Mouse (Mus musculus): ENCODE results near the gene Cyb5r3. TPM values are rescaled to one million over a fixed set of nuclear protein-coding genes. Genes with fewer than 3 reads are reported as not detected.

Gene Cyb5r3
- total RNA-seq (2021) = 10 to 100 TPM; 75.6 to 87.2 TPM
- polyA plus RNA-seq (2012; rRNA removed) = 97.7 and 103 TPM in 2 replicates
- long read RNA-seq, transcript Cyb5r3-203 (9 exons, 1,982 nt) = minor isoform, 11 of 138 reads
- long read RNA-seq, transcript Cyb5r3-201 (9 exons, 2,422 nt) = major isoform, 117 of 138 reads
- long read RNA-seq, partial matches to known transcripts = 2 of 138 reads
- long read RNA-seq, other reads (novel, unspliced or antisense) = 8 of 138 reads

GRCm38 (mm10) chr15:83172492-83173429, at the start of gene Cyb5r3:
Gene Cyb5r3 (minus strand): TSS chr15:83172592.
- Histone ChIP-seq H3K36me3 (ENCODE audit: control insufficient read depth, insufficient read depth, low read length) (no peaks in the 10 kb centered on the region), H3K79me2 (replicated peaks; ENCODE audit: control insufficient read depth, insufficient read depth, low read length) (no peaks in the 10 kb centered on the region), H3K27me3 (ENCODE audit: control insufficient read depth, insufficient read depth, low read length) (no peaks in the 10 kb centered on the region), H3K9ac (ENCODE audit: low read depth, low read length) (peak within 1 kb of the TSS; percentile 77), H3K27ac (peak within 1 kb of the TSS; percentile 96), H3K4me1 (ENCODE audit: control insufficient read depth, insufficient read depth, low read length) (peaks cover 14% of the 10 kb centered on the region), H3K4me3 (peak within 1 kb of the TSS; percentile 92)
- intact Hi-C loops (cut with DNase I) = loop anchor here (1.0 to 5.0 kb wide), 2 partner anchors 23 to 35 kb away; partner anchors contain the start of gene Poldip3
- WGBS = 31% methylated on average over 28 of the region's 28 CpGs
- no peak for TF ChIP-seq CTCF (IDR thresholded peaks at IDR 0.05)
- TF ChIP-seq EP300 (IDR thresholded peaks at IDR 0.05; ENCODE audit: insufficient read depth, low read depth, low read length) = no peak
- TF ChIP-seq POLR2A (IDR thresholded peaks at IDR 0.05; ENCODE audit: insufficient read depth, low read depth, low read length) = no peak
- peak in 1 of 2 experiments; percentile 2 for DNase-seq

DNA sequence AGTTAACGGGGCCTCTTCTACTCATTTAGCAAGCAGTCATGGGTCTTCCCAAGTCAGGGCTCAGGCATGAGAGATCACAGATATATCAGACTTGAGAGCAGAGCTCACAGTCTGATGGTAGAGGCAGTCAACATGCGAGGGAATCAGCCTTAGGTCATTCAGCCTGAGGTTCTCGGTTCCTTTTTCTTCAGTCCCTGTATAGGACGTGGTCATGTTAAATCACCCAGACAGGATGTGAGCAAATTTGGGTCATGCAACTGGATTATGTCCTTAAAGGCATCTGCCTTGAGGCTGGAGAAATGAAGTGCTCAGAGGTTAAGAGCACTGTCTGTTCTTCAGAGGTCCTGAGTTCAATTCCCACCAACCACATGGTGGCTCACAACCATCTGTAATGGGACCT, 49.3 kb upstream of the Cyb5r3 start:
- peak overlapping the region; percentile 40 for H3K27ac ChIP-seq
- no peaks in the 10 kb centered on the region for H3K27me3 ChIP-seq (ENCODE audit: control insufficient read depth, insufficient read depth, low read length)
- no peak overlapping the region for H3K9ac ChIP-seq (ENCODE audit: low read depth, low read length)
- no peak overlapping the region for H3K4me3 ChIP-seq
- TF ChIP-seq EP300 (IDR thresholded peaks at IDR 0.05; ENCODE audit: insufficient read depth, low read depth, low read length) (no peak), POLR2A (IDR thresholded peaks at IDR 0.05; ENCODE audit: insufficient read depth, low read depth, low read length) (no peak), CTCF (IDR thresholded peaks at IDR 0.05) (no peak)
- DNase-seq = peak in 1 of 2 experiments; percentile 21
- H3K36me3 ChIP-seq (ENCODE audit: control insufficient read depth, insufficient read depth, low read length) = peaks cover 2% of the 10 kb centered on the region; the same call in 1 of the 2 replicates
- 69% methylated on average over 4 of the region's 4 CpGs for WGBS
- peaks cover 22% of the 10 kb centered on the region for H3K4me1 ChIP-seq (ENCODE audit: control insufficient read depth, insufficient read depth, low read length)
- intact Hi-C loops (cut with DNase I) = no loop called here
- no peaks in the 10 kb centered on the region for H3K79me2 ChIP-seq (replicated peaks; ENCODE audit: control insufficient read depth, insufficient read depth, low read length)

- no peaks in the 10 kb centered on the region for H3K79me2 ChIP-seq (replicated peaks; ENCODE audit: control insufficient read depth, insufficient read depth, low read length)
- 54% methylated on average over 9 of the region's 9 CpGs for WGBS
- H3K27me3 ChIP-seq (ENCODE audit: control insufficient read depth, insufficient read depth, low read length) = no peaks in the 10 kb centered on the region
- peak in 1 of 2 experiments; percentile 31 for DNase-seq
- TF ChIP-seq POLR2A (IDR thresholded peaks at IDR 0.05; ENCODE audit: insufficient read depth, low read depth, low read length) (no peak), EP300 (IDR thresholded peaks at IDR 0.05; ENCODE audit: insufficient read depth, low read depth, low read length) (no peak), CTCF (IDR thresholded peaks at IDR 0.05) (no peak)
- no peak overlapping the region for H3K4me3 ChIP-seq
- intact Hi-C loops (cut with DNase I) = no loop called here
- H3K4me1 ChIP-seq (ENCODE audit: control insufficient read depth, insufficient read depth, low read length) = peaks cover 22% of the 10 kb centered on the region
- no peak overlapping the region for H3K9ac ChIP-seq (ENCODE audit: low read depth, low read length)
- peak overlapping the region; percentile 40 for H3K27ac ChIP-seq
- H3K36me3 ChIP-seq (ENCODE audit: control insufficient read depth, insufficient read depth, low read length) = peaks cover 2% of the 10 kb centered on the region; the same call in 1 of the 2 replicates
These were observed 48.1 kb upstream of the Cyb5r3 start for GRCm38 (mm10) chr15:83220368-83221013.

DNA sequence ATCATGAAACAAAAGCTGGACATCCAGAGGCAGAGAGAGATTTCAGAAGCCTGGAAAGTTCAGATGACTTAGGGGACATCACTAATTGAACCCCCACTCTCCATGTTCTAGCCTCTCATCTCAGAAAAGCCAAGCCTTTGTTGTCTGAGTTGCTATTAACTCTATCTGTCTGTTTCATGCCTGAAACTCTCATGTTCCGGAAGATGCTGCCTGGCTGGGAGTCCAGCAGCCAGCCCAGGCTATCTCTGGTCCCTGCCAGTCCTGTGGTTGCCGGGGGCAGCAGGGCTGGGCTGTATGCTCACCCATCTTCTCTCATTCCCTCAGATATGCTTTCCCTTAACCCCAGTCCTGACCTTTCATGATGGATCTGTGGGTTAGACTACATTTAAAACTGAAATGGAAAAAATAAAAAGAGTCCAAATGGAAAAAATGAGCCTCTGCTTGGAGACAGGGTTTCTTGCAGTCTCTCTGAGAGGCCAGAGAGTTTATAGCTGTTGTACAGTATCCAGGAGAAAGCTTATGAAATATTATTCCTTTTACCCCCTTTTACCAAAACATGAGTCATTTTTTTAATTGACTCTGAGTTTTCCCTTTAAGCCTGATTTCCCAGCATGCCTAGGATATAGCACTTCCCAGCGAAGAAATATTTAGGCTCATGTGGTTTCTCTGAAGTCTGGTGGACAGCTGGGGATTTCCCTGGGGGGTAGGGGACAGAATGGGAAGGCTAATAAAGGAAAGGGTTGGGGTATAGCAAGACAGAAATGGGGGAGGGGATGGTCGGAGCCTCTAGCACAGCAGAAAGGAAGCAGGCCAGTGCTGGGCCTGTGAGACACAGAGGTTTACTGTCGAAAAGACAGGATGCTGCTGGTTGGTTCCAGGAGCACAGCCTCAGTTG, 43.2 kb upstream of the Cyb5r3 start:
- Histone ChIP-seq H3K36me3 (ENCODE audit: control insufficient read depth, insufficient read depth, low read length) (no peaks in the 10 kb centered on the region), H3K27ac (peak overlapping the region; percentile 62), H3K4me1 (ENCODE audit: control insufficient read depth, insufficient read depth, low read length) (peaks cover under 1% of the 10 kb centered on the region), H3K4me3 (no peak overlapping the region), H3K79me2 (replicated peaks; ENCODE audit: control insufficient read depth, insufficient read depth, low read length) (no peaks in the 10 kb centered on the region), H3K27me3 (ENCODE audit: control insufficient read depth, insufficient read depth, low read length) (no peaks in the 10 kb centered on the region), H3K9ac (ENCODE audit: low read depth, low read length) (no peak overlapping the region)
- 42% methylated on average over 5 of the region's 5 CpGs for WGBS
- DNase-seq = peak in 1 of 2 experiments; percentile 30
- no peak for TF ChIP-seq CTCF (IDR thresholded peaks at IDR 0.05)
- TF ChIP-seq POLR2A (IDR thresholded peaks at IDR 0.05; ENCODE audit: insufficient read depth, low read depth, low read length) = no peak
- no peak for TF ChIP-seq EP300 (IDR thresholded peaks at IDR 0.05; ENCODE audit: insufficient read depth, low read depth, low read length)
- intact Hi-C loops (cut with DNase I) = no loop called here

- intact Hi-C loops (cut with DNase I) = loop anchor here (1.0 to 5.0 kb wide), 5 partner anchors 42 to 308 kb away; partner anchors contain the start of gene A4galt
- DNase-seq = peak; percentile 67 to 78
- Histone ChIP-seq H3K36me3 (ENCODE audit: control insufficient read depth, insufficient read depth, low read length) (no peaks in the 10 kb centered on the region), H3K4me3 (peak overlapping the region; percentile 44), H3K4me1 (ENCODE audit: control insufficient read depth, insufficient read depth, low read length) (peaks cover 1% of the 10 kb centered on the region; the same call in 1 of the 2 replicates), H3K27ac (no peak overlapping the region), H3K79me2 (replicated peaks; ENCODE audit: control insufficient read depth, insufficient read depth, low read length) (no peaks in the 10 kb centered on the region), H3K27me3 (ENCODE audit: control insufficient read depth, insufficient read depth, low read length) (no peaks in the 10 kb centered on the region), H3K9ac (ENCODE audit: low read depth, low read length) (peak overlapping the region; percentile 23)
- WGBS = 15% methylated on average over 11 of the region's 11 CpGs
- TF ChIP-seq CTCF (IDR thresholded peaks at IDR 0.05) = peak; percentile 92
- TF ChIP-seq EP300 (IDR thresholded peaks at IDR 0.05; ENCODE audit: insufficient read depth, low read depth, low read length) = no peak
- no peak for TF ChIP-seq POLR2A (IDR thresholded peaks at IDR 0.05; ENCODE audit: insufficient read depth, low read depth, low read length)
These were observed 37.8 kb upstream of the Cyb5r3 start for GRCm38 (mm10) chr15:83210229-83210628.
